Mouse (Mus musculus): ENCODE results near the gene Slamf9. TPM values are rescaled to one million over a fixed set of nuclear protein-coding genes. Genes with fewer than 3 reads are reported as not detected.

The Slamf9 gene
- 0.79 and 1.0 TPM in 2 replicates for polyA plus RNA-seq (2015; fragmentation: Nextera tagmentation; extraction: Ambion mirVana)

GRCm38 (mm10) chr1:172475054-172475741 is at the start of gene Slamf9:
Gene Slamf9 (plus strand): TSS chr1:172475358.
- Histone ChIP-seq H3K36me3 (no peaks in the 10 kb centered on the region), H3K9me3 (no peaks in the 10 kb centered on the region), H3K4me1 (0 out of 2 replicates have a peak, but pooled peaks cover 5% of the 10 kb centered on the region), H3K27ac (no peak within 1 kb of the TSS), H3K4me3 (replicated peaks) (no peak within 1 kb of the TSS), H3K9ac (no peak within 1 kb of the TSS), H3K27me3 (replicated peaks) (no peaks in the 10 kb centered on the region), H3K4me2 (no peak within 1 kb of the TSS)
- 0 out of 2 replicates have a peak, but pooled peaks have one; percentile 35 for ATAC-seq (ENCODE audit: insufficient read depth, low FRiP score, low read depth)
- 44% methylated on average over 7 of the region's 7 CpGs for WGBS

DNA sequence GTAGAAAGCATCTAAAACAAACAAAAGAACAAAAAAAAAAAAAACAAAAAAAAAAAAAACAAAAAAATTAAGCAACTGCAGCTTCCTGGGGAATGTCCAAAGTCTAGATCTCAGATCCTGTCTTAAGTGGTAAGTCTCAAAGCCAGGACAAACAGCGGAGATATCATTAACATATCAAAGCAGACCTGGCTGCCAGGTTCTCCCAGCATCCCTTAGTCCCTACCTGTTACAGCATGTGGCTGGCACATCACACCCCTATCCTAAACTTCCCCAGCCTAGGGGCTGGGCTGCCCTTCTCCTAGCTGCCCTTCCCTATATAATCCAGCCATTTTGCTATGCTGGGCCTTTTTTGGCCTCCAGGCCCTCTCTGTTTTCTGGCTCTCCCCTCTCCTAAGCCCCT is 48.7 kb upstream of the Slamf9 start:
- Histone ChIP-seq H3K4me1 (0 out of 2 replicates have a peak, but pooled peaks cover 4% of the 10 kb centered on the region), H3K27me3 (replicated peaks) (no peaks in the 10 kb centered on the region), H3K36me3 (no peaks in the 10 kb centered on the region), H3K9ac (no peak overlapping the region), H3K27ac (no peak overlapping the region), H3K4me2 (no peak overlapping the region), H3K9me3 (no peaks in the 10 kb centered on the region), H3K4me3 (replicated peaks) (no peak overlapping the region)
- 46% methylated on average over 1 of the region's 1 CpGs for WGBS
- ATAC-seq (ENCODE audit: insufficient read depth, low FRiP score, low read depth): no peak

DNA sequence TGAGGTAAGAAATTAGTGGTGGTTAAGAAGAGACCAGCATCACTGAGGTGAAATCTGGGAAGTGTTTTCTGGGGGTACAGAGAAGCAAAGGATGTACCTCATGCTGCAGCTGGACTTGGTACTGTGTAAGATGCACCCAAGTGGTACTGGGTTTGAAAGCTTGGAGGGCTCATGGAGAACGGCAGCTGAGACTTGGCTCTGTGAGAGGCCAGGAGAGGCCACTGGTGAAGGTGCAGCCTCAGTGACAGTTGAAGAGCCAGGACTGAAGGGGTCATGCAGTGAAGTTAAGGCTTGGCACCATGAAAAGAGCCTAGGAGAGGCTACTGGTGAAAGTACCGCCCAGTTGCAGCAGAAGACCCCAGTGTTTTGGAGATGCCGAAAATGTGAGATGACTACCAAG is 47.3 kb upstream of the Slamf9 start:
- Histone ChIP-seq H3K9ac (no peak overlapping the region), H3K27ac (no peak overlapping the region), H3K36me3 (no peaks in the 10 kb centered on the region), H3K4me1 (peaks cover 16% of the 10 kb centered on the region), H3K4me3 (replicated peaks) (no peak overlapping the region), H3K4me2 (no peak overlapping the region), H3K9me3 (no peaks in the 10 kb centered on the region), H3K27me3 (replicated peaks) (no peaks in the 10 kb centered on the region)
- WGBS: 94% methylated on average over 3 of the region's 3 CpGs
- no peak for ATAC-seq (ENCODE audit: insufficient read depth, low FRiP score, low read depth)

DNA sequence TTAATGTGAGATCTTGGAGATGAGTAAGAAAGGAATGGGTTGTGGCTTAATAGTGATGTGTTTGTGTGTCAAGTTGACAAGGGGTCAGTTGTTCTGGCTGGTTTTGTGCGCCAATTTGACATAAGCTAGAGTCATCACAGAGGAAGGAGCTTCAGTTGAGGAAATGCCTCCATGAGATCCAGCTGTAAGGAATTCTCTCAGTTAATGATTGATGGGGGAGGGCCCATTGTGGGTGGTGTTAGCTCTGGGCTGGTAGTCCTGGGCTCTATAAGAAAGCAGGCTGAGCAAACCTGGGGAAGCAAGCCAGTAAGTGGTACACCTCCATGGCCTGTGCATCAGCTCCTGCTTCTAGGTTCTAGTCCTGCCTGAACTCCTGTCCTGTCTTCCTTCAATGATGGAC is 46.5 kb upstream of the Slamf9 start:
- 65% methylated on average over 1 of the region's 1 CpGs for WGBS
- no peak for ATAC-seq (ENCODE audit: insufficient read depth, low FRiP score, low read depth)
- no peak overlapping the region for H3K9ac ChIP-seq

GRCm38 (mm10) chr1:172430731-172431220 is 44.4 kb upstream of the Slamf9 start:
- no peaks in the 10 kb centered on the region for H3K36me3 ChIP-seq
- H3K9me3 ChIP-seq: no peaks in the 10 kb centered on the region
- H3K4me3 ChIP-seq (replicated peaks): no peak overlapping the region
- no peak overlapping the region for H3K27ac ChIP-seq
- no peak overlapping the region for H3K9ac ChIP-seq
- peaks cover 18% of the 10 kb centered on the region for H3K4me1 ChIP-seq
- H3K27me3 ChIP-seq (replicated peaks): no peaks in the 10 kb centered on the region
- no peak overlapping the region for H3K4me2 ChIP-seq
- 52% methylated on average over 9 of the region's 9 CpGs for WGBS
- no peak for ATAC-seq (ENCODE audit: insufficient read depth, low FRiP score, low read depth)

More for the DNA sequence above, 46.5 kb upstream of the Slamf9 start:
- Histone ChIP-seq H3K4me2 (no peak overlapping the region), H3K9me3 (no peaks in the 10 kb centered on the region), H3K27me3 (replicated peaks) (no peaks in the 10 kb centered on the region), H3K27ac (no peak overlapping the region), H3K36me3 (no peaks in the 10 kb centered on the region), H3K4me3 (replicated peaks) (no peak overlapping the region), H3K4me1 (peaks cover 18% of the 10 kb centered on the region)

GRCm38 (mm10) chr1:172431836-172432586 is 43.1 kb upstream of the Slamf9 start:
- 13% methylated on average over 4 of the region's 4 CpGs for WGBS
- H3K27ac ChIP-seq: peak overlapping the region; percentile 49

DNA sequence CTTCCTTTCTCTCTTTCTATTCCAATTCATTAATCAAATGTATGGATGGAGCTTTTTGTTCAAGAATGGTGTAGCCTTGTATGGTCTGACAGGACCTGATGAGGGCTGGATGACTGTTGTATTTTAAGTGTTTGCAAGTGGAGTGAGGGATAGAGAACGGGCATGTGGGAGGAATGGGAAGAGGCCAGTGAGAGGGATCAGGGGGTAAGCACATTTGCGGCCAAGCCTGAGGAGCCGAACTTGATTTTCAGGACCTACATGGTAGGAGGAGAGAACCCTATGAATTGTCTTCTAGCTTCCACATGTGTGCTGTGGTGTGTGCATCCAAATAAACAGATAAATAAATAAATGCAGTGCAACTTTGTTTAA is 42.6 kb upstream of the Slamf9 start:
- Histone ChIP-seq H3K4me3 (replicated peaks) (no peak overlapping the region), H3K27me3 (replicated peaks) (no peaks in the 10 kb centered on the region), H3K4me1 (peaks cover 18% of the 10 kb centered on the region), H3K36me3 (no peaks in the 10 kb centered on the region), H3K27ac (no peak overlapping the region), H3K9me3 (no peaks in the 10 kb centered on the region), H3K9ac (no peak overlapping the region), H3K4me2 (no peak overlapping the region)
- ATAC-seq (ENCODE audit: insufficient read depth, low FRiP score, low read depth): no peak
- 64% methylated on average over 3 of the region's 3 CpGs for WGBS

More at GRCm38 (mm10) chr1:172431836-172432586, 43.1 kb upstream of the Slamf9 start:
- Histone ChIP-seq H3K9me3 (no peaks in the 10 kb centered on the region), H3K27me3 (replicated peaks) (no peaks in the 10 kb centered on the region), H3K9ac (no peak overlapping the region), H3K4me2 (no peak overlapping the region), H3K4me1 (peaks cover 18% of the 10 kb centered on the region), H3K4me3 (replicated peaks) (no peak overlapping the region), H3K36me3 (no peaks in the 10 kb centered on the region)
- peak; percentile 36; the same call in 1 of the 2 replicates for ATAC-seq (ENCODE audit: insufficient read depth, low FRiP score, low read depth)

- 56% methylated on average over 20 of the region's 20 CpGs for WGBS
- Histone ChIP-seq H3K4me1 (peaks cover 18% of the 10 kb centered on the region), H3K9me3 (no peaks in the 10 kb centered on the region), H3K4me2 (no peak overlapping the region), H3K27me3 (replicated peaks) (no peaks in the 10 kb centered on the region), H3K36me3 (no peaks in the 10 kb centered on the region), H3K9ac (no peak overlapping the region), H3K27ac (no peak overlapping the region), H3K4me3 (replicated peaks) (no peak overlapping the region)
- no peak for ATAC-seq (ENCODE audit: insufficient read depth, low FRiP score, low read depth)
These were observed 41.9 kb upstream of the Slamf9 start for GRCm38 (mm10) chr1:172433012-172433850.

- no peaks in the 10 kb centered on the region for H3K27me3 ChIP-seq (replicated peaks)
- no peaks in the 10 kb centered on the region for H3K9me3 ChIP-seq
- ATAC-seq (ENCODE audit: insufficient read depth, low FRiP score, low read depth): no peak
- WGBS: 83% methylated on average over 4 of the region's 4 CpGs
- H3K27ac ChIP-seq: no peak overlapping the region
- no peak overlapping the region for H3K4me2 ChIP-seq
- peaks cover 18% of the 10 kb centered on the region for H3K4me1 ChIP-seq
- no peak overlapping the region for H3K4me3 ChIP-seq (replicated peaks)
- H3K36me3 ChIP-seq: no peaks in the 10 kb centered on the region
- H3K9ac ChIP-seq: no peak overlapping the region
These were observed 41.4 kb upstream of the Slamf9 start for GRCm38 (mm10) chr1:172433851-172434165.

GRCm38 (mm10) chr1:172436785-172437184 is 38.4 kb upstream of the Slamf9 start:
- 32% methylated on average over 6 of the region's 6 CpGs for WGBS
- H3K27ac ChIP-seq: no peak overlapping the region

GRCm38 (mm10) chr1:172438621-172439020 is 36.5 kb upstream of the Slamf9 start:
- 78% methylated on average over 2 of the region's 2 CpGs for WGBS
- H3K4me1 ChIP-seq: no peaks in the 10 kb centered on the region
- no peak for ATAC-seq (ENCODE audit: insufficient read depth, low FRiP score, low read depth)
- H3K9me3 ChIP-seq: no peaks in the 10 kb centered on the region
- no peak overlapping the region for H3K4me2 ChIP-seq
- H3K4me3 ChIP-seq (replicated peaks): no peak overlapping the region
- no peaks in the 10 kb centered on the region for H3K36me3 ChIP-seq
- H3K9ac ChIP-seq: no peak overlapping the region
- no peak overlapping the region for H3K27ac ChIP-seq
- H3K27me3 ChIP-seq (replicated peaks): no peaks in the 10 kb centered on the region

More at GRCm38 (mm10) chr1:172436785-172437184, 38.4 kb upstream of the Slamf9 start:
- no peaks in the 10 kb centered on the region for H3K27me3 ChIP-seq (replicated peaks)
- H3K4me1 ChIP-seq: peaks cover 13% of the 10 kb centered on the region
- no peak overlapping the region for H3K9ac ChIP-seq
- H3K36me3 ChIP-seq: no peaks in the 10 kb centered on the region
- no peaks in the 10 kb centered on the region for H3K9me3 ChIP-seq
- no peak for ATAC-seq (ENCODE audit: insufficient read depth, low FRiP score, low read depth)
- no peak overlapping the region for H3K4me2 ChIP-seq
- no peak overlapping the region for H3K4me3 ChIP-seq (replicated peaks)
